Mouse (Mus musculus): ENCODE results near the gene Fuca1. TPM values are rescaled to one million over a fixed set of nuclear protein-coding genes. Genes with fewer than 3 reads are reported as not detected.

The Fuca1 gene
- total RNA-seq, 1 experiment from 2014 or later, result 259 TPM

- peak; percentile 64 for ATAC-seq (replicated peaks; ENCODE audit: insufficient number of reproducible peaks, low FRiP score, low TSS enrichment, poor library complexity, severe bottlenecking)
Observed at GRCm38 (mm10) chr4:135945706-135946105, 25.2 kb downstream of the Fuca1 start.

DNA sequence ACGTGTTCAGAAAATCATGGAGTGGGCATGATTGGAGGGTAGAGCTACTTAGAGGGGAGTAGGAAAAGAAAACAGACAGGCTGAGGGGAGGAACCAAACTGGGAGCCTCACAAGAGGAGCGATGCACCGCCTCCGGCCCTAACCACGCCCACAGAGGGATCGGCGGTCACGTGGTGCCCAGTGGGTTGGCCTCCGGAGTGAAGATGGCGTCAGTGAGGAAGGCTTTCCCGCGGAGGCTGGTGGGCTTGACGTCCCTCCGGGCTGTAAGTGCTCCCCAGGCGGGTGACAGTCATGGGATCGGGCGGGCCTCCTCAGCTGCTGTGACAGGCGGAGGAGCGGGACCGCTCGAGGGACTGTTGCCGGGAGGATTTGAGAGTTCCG, 25.7 kb downstream of the Fuca1 start, which contains the start of gene Hmgcl:
Gene Hmgcl (plus strand): TSS at position 171 of the 381 bp plus-strand sequence.
- peak; percentile 87 for ATAC-seq (replicated peaks; ENCODE audit: insufficient number of reproducible peaks, low FRiP score, low TSS enrichment, poor library complexity, severe bottlenecking)

DNA sequence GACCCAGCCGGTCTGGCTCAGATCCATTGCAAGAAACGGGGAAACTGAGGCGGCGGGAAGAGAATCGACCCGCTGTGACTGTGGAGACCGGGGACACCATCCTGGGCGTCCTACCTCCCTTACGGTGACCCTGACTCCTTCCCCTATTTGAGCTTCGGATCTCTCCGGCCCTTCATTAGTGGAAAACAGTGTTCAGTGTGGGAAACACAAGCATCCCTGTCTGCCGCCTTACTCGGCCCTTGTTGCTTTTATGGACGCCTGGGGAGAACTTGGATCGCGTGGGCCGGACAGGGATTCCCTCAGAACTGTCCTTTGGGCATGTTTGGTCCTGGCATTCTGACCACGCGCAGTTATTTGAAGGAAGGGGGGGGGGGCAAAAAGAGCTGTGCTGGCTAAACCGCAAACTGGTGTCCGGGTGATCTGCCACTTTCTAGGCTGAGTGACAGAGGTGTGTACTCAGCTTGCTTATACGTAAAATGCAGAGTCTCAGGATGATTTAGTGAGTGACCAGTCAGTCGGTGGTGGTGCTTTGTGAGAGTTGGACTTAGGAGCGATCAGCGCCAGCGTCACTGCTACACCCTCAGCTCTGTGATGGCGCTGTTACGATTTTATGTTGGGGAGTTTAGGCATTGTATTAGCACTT, 26.2 kb downstream of the Fuca1 start:
- ATAC-seq (replicated peaks; ENCODE audit: insufficient number of reproducible peaks, low FRiP score, low TSS enrichment, poor library complexity, severe bottlenecking), result 0 out of 2 replicates have a peak, but pooled peaks have one; percentile 0

- 0 out of 2 replicates have a peak, but pooled peaks have one; percentile 36 for ATAC-seq (replicated peaks; ENCODE audit: insufficient number of reproducible peaks, low FRiP score, low TSS enrichment, poor library complexity, severe bottlenecking)
Observed at GRCm38 (mm10) chr4:135948142-135948541, 27.6 kb downstream of the Fuca1 start.

DNA sequence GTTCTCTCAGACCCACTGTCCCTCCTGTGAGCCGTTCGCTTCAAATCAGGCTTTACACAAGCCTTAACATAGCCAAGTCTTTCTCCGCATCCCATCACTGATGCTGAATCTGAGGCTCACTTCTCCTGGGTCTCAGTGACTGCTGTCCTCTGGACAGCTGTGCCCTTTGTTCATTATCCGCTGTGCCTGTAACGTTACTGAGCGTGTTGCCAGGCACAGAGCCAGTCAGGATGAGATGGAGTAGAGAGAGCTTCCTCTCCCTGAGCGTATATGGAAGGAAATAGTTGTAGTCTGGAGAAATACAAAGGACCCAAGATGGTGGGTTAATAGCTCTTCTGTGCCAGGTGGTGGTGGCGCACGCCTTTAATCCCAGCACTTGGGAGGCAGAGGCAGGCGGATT, 28.9 kb downstream of the Fuca1 start:
- ATAC-seq (replicated peaks; ENCODE audit: insufficient number of reproducible peaks, low FRiP score, low TSS enrichment, poor library complexity, severe bottlenecking), result no peak

GRCm38 (mm10) chr4:135949911-135950310, 29.4 kb downstream of the Fuca1 start:
- ATAC-seq (replicated peaks; ENCODE audit: insufficient number of reproducible peaks, low FRiP score, low TSS enrichment, poor library complexity, severe bottlenecking), result no peak

DNA sequence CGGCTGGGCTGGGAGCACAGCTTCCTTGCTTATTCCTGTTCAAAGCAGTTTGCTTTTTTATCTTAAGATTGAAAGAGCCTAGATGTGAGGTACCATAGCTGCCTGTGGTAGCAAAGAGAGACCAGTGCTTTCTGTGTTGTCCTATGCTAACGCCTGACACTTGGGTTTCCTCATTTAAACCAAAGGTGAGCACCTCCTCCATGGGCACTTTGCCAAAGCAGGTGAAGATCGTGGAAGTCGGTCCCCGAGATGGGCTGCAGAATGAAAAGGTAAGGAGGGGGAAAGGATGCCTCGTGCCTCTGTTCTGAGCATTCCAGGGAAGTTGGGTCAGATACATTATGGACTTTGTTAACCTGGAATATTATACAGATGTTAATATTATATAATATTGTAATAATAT, 29.8 kb downstream of the Fuca1 start:
- no peak for ATAC-seq (replicated peaks; ENCODE audit: insufficient number of reproducible peaks, low FRiP score, low TSS enrichment, poor library complexity, severe bottlenecking)

- ATAC-seq (replicated peaks; ENCODE audit: insufficient number of reproducible peaks, low FRiP score, low TSS enrichment, poor library complexity, severe bottlenecking), result no peak
Observed at GRCm38 (mm10) chr4:135951505-135951904, 31.0 kb downstream of the Fuca1 start.

GRCm38 (mm10) chr4:135953179-135953578, 32.6 kb downstream of the Fuca1 start:
- no peak for ATAC-seq (replicated peaks; ENCODE audit: insufficient number of reproducible peaks, low FRiP score, low TSS enrichment, poor library complexity, severe bottlenecking)

- ATAC-seq (replicated peaks; ENCODE audit: insufficient number of reproducible peaks, low FRiP score, low TSS enrichment, poor library complexity, severe bottlenecking), result peak; percentile 70
Observed at GRCm38 (mm10) chr4:135954241-135954640, 33.7 kb downstream of the Fuca1 start.

DNA sequence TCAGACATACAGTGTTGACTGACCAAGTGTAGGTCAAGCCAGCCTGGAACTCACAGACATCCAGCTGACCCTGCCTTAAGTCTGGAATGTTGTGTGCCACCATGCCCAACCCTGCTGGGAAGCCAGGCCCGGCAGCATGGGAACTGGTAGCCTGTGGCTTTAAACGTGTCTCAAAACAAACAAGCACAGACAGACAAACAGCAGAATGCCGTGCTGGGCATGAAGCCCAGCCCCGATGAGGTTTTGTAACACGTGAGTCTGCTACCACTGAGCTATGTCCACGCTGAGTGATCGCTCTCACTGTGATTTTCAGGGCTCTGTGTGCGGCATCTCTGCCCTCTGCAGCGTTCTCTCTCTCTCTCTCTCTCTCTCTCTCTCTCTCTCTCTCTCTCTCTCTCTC, 35.4 kb downstream of the Fuca1 start:
- no peak for ATAC-seq (replicated peaks; ENCODE audit: insufficient number of reproducible peaks, low FRiP score, low TSS enrichment, poor library complexity, severe bottlenecking)

GRCm38 (mm10) chr4:135958354-135958753, 37.8 kb downstream of the Fuca1 start:
- no peak for ATAC-seq (replicated peaks; ENCODE audit: insufficient number of reproducible peaks, low FRiP score, low TSS enrichment, poor library complexity, severe bottlenecking)

GRCm38 (mm10) chr4:135960717-135961116, 40.2 kb downstream of the Fuca1 start:
- peak; percentile 45 for ATAC-seq (replicated peaks; ENCODE audit: insufficient number of reproducible peaks, low FRiP score, low TSS enrichment, poor library complexity, severe bottlenecking)

DNA sequence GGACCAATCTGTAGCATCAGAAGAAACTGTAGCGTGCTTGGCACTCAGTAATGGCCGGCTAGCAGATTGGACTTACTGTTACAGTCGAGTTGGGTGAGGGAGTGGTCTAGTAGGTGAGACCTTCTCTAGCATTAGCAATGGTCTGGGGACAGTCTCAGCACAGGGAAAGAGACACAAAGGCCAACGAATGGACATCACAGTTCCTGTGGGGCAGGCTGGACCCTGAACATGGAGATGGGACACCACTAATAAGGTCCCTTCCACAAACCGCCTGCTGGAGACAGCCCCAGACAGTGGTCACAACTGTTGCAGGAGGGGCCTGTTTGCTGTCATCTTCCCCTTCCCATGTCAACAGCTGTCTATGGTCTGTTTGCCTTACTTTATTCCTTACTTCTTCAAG, 41.2 kb downstream of the Fuca1 start:
- ATAC-seq (replicated peaks; ENCODE audit: insufficient number of reproducible peaks, low FRiP score, low TSS enrichment, poor library complexity, severe bottlenecking), result no peak

DNA sequence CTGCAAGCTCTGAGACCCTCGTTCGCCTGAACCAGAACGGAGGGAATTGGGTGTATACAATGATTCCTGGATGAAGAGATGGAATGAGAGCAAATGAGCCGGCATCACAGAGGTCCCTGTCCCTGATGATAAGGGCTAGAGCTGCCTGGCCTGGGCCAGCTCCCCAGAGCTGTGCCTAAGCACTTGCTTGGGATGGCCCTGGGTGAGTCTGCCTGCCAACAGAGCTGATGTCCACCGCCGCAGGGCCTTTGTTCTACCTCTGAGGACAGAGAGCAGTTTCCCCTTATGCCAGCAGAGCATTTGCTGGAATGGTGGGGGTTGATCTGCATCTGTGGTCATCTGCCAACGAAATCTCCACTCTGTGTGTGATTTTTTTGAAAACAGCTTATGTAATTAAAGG, 41.7 kb downstream of the Fuca1 start:
- no peak for ATAC-seq (replicated peaks; ENCODE audit: insufficient number of reproducible peaks, low FRiP score, low TSS enrichment, poor library complexity, severe bottlenecking)

- no peak for ATAC-seq (replicated peaks; ENCODE audit: insufficient number of reproducible peaks, low FRiP score, low TSS enrichment, poor library complexity, severe bottlenecking)
Observed at GRCm38 (mm10) chr4:135962946-135963345, 42.4 kb downstream of the Fuca1 start.

- peak; percentile 77 for ATAC-seq (replicated peaks; ENCODE audit: insufficient number of reproducible peaks, low FRiP score, low TSS enrichment, poor library complexity, severe bottlenecking)
Observed at GRCm38 (mm10) chr4:135963457-135964193, 43.1 kb downstream of the Fuca1 start, which contains the start of gene Gale. Gale (plus strand) TSS chr4:135963727.

- no peak for ATAC-seq (replicated peaks; ENCODE audit: insufficient number of reproducible peaks, low FRiP score, low TSS enrichment, poor library complexity, severe bottlenecking)
Observed at GRCm38 (mm10) chr4:135964426-135964825, 43.9 kb downstream of the Fuca1 start.

DNA sequence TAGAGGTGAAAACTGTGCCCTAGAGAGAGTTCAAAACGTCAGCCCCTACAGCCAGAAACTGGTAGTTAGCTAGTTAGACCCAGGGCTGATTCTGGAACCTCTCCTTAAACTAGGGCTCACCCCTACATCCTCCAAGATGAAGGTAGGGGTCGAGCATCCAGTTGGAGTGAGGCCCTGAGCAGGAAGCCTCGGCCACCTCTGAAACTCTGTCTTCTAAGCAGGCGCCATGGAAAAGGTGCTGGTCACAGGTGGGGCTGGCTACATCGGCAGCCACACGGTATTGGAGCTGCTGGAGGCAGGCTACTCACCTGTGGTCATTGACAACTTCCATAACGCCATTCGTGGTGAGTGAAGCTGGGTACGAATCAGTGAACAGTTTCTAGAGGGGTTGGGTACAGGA, 44.6 kb downstream of the Fuca1 start:
- no peak for ATAC-seq (replicated peaks; ENCODE audit: insufficient number of reproducible peaks, low FRiP score, low TSS enrichment, poor library complexity, severe bottlenecking)

DNA sequence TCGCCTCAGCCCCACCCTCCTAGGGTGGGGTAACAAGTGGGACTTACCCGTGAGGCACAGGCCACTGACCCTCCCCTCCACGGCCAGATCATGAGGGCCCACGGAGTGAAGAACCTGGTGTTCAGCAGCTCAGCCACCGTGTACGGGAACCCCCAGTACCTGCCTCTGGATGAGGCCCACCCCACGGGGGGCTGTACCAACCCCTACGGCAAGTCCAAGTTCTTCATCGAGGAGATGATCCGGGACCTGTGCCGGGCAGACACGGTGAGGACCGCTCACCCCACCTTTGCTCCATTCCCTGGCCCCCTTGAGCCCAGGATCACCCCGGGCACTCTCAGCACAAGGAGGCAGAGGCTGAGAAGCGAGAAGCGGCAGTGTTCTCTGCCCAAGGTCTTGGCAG, 45.7 kb downstream of the Fuca1 start:
- ATAC-seq (replicated peaks; ENCODE audit: insufficient number of reproducible peaks, low FRiP score, low TSS enrichment, poor library complexity, severe bottlenecking), result no peak

Measured in monocyte, adult 5-6 weeks (primary cell).